Mouse (Mus musculus) layer of hippocampus, adult 9-11 months (tissue): ENCODE measurements around the gene Btbd19.

Experiments
- DNase-seq: peaks from one replicate; pipeline ENCODE4 v3.0.0; 2022

Btbd19 gene

GRCm38 (mm10) chr4:117133817-117134600 is 8.5 kb upstream of the Btbd19 start, which contains the start of gene Plk3:
TSS of gene Plk3 (minus strand) at chr4:117133963.
- peak; percentile 97 for DNase-seq

DNA sequence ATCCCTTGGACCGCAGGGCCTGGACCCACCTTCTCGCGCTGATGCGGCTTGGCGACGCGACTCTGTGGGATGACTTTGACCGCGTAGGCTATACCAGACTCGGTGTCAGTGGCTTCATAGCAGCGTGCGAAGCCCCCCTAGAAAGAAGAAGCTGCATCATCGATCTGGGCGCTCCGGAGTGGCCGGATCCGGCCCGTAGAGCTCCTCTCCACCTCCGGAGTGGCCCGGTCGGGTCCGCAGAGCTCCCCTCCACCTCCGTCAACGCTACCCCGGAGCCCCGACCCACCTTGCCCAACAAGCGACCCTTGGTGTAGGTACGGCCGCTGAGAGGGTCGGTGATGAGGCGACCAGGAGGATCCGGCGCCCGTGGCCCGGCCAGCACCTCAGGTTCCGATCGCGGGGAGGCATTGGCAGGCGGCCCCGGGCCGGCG is 7.9 kb upstream of the Btbd19 start:
- DNase-seq, result no peak

DNA sequence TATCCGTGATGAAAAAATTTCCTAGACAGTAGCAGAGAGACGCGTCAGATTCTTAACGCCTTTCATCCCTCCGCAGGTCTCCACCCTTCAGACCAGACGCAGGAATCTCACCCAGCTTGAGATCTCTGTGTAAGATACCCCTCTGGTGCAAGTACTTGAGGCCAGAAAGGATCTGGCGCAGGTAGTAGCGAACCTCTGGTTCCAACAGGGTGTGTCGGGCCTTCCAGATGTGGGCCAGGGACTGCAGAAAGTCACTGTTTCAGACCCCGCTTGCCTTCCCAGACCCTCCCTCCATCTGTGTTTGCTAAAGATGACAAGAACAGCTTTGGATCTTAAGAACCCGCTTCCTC is 7.2 kb upstream of the Btbd19 start:
- no peak for DNase-seq

GRCm38 (mm10) chr4:117131890-117132793 is 6.6 kb upstream of the Btbd19 start:
- peak; percentile 67 for DNase-seq

DNA sequence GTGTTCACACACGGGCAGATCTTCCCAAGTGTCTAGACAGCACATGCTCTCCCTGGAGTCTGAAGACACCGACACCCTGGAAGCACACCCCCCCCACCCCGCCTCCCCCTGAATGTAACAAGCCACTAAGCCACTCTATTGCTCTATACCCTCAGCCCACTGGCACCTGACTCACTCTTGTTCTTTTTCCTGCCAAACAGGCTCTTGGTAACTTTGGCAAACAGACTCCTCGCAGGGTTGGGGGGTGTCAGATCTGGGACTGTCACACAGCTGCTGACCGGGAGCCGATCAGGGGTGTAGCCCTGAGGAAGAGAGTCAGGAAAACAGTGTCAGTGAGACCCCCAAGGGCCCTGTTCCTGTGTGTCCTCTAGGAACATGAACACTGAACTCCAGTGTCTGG is 5.7 kb upstream of the Btbd19 start:
- no peak for DNase-seq

GRCm38 (mm10) chr4:117130790-117131189 is 5.3 kb upstream of the Btbd19 start:
- no peak for DNase-seq

- DNase-seq, result no peak
These were observed 2.6 kb upstream of the Btbd19 start for GRCm38 (mm10) chr4:117127991-117128686.

- DNase-seq, result no peak
These were observed 1.3 kb upstream of the Btbd19 start, which contains the start of gene Tctex1d4 for GRCm38 (mm10) chr4:117126675-117127290. TSS of gene Tctex1d4 (plus strand) at chr4:117126794.

- peak; percentile 80 for DNase-seq
These were observed 567 bp upstream of the Btbd19 start for GRCm38 (mm10) chr4:117125910-117126674.

DNA sequence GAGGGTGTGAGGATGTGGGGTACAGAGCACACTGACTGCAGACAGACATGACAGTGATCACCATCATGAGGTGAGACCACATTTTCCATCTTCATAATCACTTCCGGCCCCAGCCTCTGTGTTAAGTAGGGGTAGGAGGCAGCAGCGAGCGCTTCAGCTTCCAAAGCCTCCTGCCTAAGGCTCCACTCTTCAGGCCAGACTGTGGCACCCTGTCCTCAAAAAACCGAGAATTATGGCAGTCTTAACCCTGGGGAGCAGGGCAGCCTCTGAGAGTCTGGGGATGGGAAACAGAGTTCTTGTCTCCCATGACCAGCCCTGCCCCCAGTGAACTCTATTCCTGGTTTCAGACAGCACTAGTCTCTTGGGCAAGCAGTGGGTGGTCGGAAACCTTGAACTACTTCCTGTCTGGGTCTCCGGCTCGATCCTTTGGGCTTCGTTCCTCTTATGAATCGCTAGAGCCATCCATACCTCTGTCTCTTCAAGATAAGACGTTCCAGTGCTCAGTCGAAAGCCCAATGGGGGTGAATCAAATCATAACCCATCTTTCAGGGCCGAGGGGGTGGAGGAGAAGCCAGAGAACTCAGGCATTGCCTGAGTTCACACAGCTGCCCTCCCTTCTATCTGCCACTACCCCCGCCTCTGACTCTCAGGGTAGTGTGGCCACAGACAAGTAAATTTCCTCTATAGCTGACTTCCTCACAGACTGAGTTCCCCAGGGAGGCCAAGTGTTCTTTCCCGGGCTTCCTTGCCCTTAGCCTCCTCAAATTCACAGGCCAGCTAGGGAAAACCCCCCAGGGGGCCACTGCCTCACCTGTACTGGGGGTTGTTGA is 792 bp downstream of the Btbd19 start:
- DNase-seq, result peak; percentile 85

DNA sequence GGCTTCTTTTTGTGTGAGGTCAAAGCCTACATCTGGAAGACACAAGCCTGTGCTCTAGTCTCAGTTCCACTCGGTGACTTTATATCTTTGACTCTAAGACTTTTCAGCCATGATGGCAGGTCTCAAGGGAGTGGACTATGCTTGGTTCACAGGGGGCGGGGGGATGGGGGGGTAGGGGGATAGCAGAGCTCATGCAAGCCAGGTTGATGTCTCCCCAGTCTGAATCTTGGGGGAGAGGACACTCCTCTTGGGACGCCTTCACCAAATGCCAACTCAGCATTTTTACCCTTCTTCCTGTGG is 1.4 kb downstream of the Btbd19 start:
- DNase-seq, result no peak

DNA sequence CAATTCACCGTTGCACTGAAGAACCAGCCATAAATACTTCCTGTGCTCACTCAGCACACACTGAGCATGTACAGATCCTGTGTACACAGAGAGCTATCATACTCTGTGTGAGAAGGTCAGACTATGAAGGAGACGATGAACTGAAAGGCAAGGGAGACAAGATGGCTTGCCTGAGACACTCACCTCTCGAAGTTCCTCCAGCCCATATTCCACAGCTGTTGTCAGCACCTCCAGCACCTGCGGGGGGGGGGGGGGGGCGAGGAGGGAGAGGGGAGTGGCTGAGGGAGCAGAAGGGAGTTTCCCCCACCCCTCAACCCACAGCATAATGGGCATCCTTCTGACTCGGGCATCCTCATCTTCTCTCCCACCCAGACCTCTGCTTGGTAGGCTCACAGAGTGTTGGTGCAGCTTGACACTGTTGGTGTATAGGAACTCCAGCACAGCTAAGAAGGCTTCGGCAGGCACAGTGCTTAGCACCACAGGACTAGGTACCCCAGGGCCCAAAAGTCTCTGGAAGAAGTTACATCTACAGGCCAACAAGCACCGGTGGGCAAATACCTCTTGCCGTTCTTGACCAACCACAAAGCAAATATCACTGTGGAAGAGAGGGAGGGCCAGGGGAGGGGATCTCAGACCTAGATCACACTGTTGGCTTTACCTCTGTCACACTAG is 1.8 kb downstream of the Btbd19 start:
- no peak for DNase-seq

GRCm38 (mm10) chr4:117122209-117122608 is 3.3 kb downstream of the Btbd19 start:
- DNase-seq, result no peak

- DNase-seq, result peak; percentile 98
These were observed 4.8 kb downstream of the Btbd19 start for GRCm38 (mm10) chr4:117120445-117121414.

- DNase-seq, result no peak
These were observed 5.5 kb downstream of the Btbd19 start for GRCm38 (mm10) chr4:117120052-117120444.

GRCm38 (mm10) chr4:117119636-117120035 is 5.9 kb downstream of the Btbd19 start:
- no peak for DNase-seq

DNA sequence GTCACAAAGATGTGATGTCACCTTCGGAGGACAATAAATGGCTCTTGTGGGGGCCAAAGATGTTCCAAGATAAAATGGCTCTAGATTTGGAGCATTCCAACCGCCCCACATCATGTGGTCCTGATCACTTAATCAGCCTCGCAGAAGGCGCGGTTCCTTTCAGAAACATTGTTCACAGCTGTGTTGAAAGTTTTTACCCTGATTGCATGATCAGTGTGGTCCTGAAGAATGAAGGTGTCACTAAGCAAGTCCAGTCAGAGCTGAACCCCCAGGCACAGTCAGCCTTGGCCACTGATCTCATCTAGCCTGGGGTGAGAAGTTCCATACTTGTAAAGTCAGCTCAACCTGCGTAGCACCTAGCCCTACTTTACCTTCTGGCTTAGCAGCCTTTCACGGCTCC is 7.6 kb downstream of the Btbd19 start:
- DNase-seq, result no peak

DNA sequence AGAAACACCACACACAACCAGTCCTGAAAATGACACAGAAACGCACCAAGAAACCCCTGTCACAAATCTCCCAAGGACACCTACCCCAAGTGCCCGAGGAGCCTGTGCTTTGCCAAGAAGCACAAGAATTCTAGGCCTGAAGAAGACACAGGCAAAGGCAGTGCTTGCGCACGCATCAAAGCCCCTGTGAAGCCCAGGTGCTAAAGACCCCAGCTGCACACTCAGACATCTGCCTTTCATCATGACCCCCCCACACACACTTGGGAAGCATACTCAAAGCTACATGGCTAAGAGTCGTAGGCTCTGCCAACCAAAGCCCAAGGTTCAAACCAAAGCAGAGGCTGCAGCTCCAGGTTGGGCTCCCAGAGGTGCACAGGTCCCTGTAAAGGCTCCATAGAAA is 9.9 kb downstream of the Btbd19 start:
- DNase-seq, result no peak

GRCm38 (mm10) chr4:117113237-117113636 is 12.3 kb downstream of the Btbd19 start:
- no peak for DNase-seq
